Mouse (Mus musculus) myocyte (in vitro differentiated cells): Measurements from ENCODE around the gene Cntnap1.
"Not testable (repeated sequence)": the region's sequence is repeated elsewhere in the genome, so short reads cannot be mapped to it uniquely, and the experiment has no call there.

ENCODE experiments used
- E2F4 ChIP-seq: IDR thresholded peaks from one replicate; pipeline ENCODE4 v1.6.1; 2011; ENCODE audit warnings: mild to moderate bottlenecking, control low read depth, moderate library complexity; ENCODE audit not compliant: insufficient read depth
- MAX ChIP-seq: IDR thresholded peaks from one replicate; pipeline ENCODE4 v1.6.1; 2011; ENCODE audit warnings: low read depth, mild to moderate bottlenecking, control low read depth
- MYOD1 ChIP-seq, 3 experiments: IDR thresholded peaks; one replicate each; pipeline ENCODE4 v1.6.1; 2011; ENCODE audit warnings: control low read depth in 2 of 3, low read depth in 2 of 3, mild to moderate bottlenecking in 2 of 3, moderate library complexity in 1 of 3; ENCODE audit not compliant: insufficient read length in 2 of 3, control insufficient read depth in 1 of 3
- POLR2A ChIP-seq: IDR thresholded peaks from one replicate; pipeline ENCODE4 v1.6.1; 2011; ENCODE audit warnings: low read depth, mild to moderate bottlenecking, control low read depth, moderate library complexity; ENCODE audit not compliant: insufficient read length
- POLR2AphosphoS2 ChIP-seq: IDR thresholded peaks from one replicate; pipeline ENCODE4 v1.6.1; 2011; ENCODE audit warnings: low read depth, control low read depth; ENCODE audit not compliant: insufficient read length
- SRF ChIP-seq: IDR thresholded peaks from one replicate; pipeline ENCODE4 v1.6.1; 2011; ENCODE audit warnings: low read depth; ENCODE audit not compliant: control insufficient read depth, insufficient read length
- TCF12 ChIP-seq: IDR thresholded peaks from one replicate; pipeline ENCODE4 v1.6.1; 2011; ENCODE audit warnings: mild to moderate bottlenecking, control low read depth; ENCODE audit not compliant: poor library complexity, insufficient read depth, severe bottlenecking
- USF1 ChIP-seq: IDR thresholded peaks from one replicate; pipeline ENCODE4 v1.6.1; 2011; ENCODE audit warnings: low read depth, mild to moderate bottlenecking, control low read depth, moderate library complexity

DNA sequence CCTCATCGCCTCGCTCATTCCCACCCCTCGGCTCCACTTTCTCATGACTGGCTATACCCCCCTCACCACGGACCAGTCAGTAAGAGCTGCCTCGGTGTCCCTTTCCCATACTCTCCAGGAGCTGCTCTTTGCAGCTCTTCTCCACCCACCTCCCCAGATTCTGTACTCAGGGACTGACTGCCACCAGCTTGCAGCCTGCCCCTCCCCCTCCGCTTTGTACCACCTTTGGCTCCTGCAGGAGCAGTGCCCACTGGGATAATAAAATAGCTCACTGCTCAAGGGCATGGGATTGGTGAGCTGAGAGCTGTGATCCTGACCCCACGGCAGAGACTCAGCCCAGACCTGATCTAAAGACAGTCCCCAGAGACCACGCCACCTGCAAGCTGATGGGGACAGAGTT lies 45.8 kb upstream of the Cntnap1 start:
- TF ChIP-seq MAX; E2F4; POLR2A; TCF12; POLR2AphosphoS2; USF1; MYOD1 (IDR thresholded peaks at IDR 0.05; ENCODE audit: control insufficient read depth in 1 of 3, insufficient read length in 2 of 3, low read depth in 2 of 3); SRF: not testable (repeated sequence)
